Mouse (Mus musculus) megakaryocyte, embryonic 14.5 days (primary cell): ENCODE measurements around the gene Prss45.

Experiments
- FLI1 ChIP-seq: IDR thresholded peaks from 2 replicates; pipeline ENCODE4 v1.6.1; 2012; ENCODE audit warnings: low read length, inconsistent platforms, mixed read lengths
- GATA1 ChIP-seq: IDR thresholded peaks from 3 replicates; pipeline ENCODE4 v1.6.1; 2012; ENCODE audit warnings: mixed read lengths, low read length, inconsistent platforms, borderline replicate concordance

GRCm38 (mm10) chr9:110887388-110888303 is 53.3 kb downstream of the Prss45 start:
- TF ChIP-seq GATA1: no peak
- TF ChIP-seq FLI1: no peak
